Mouse (Mus musculus): ENCODE measurements around the gene Fzd4.

Gene Fzd4

GRCm38 (mm10) chr7:89401136-89401858 is 2.9 kb upstream of the Fzd4 start:
- DNase-seq (ENCODE audit: low spot score), result no peak

- DNase-seq (ENCODE audit: low spot score), result no peak
Observed at GRCm38 (mm10) chr7:89401936-89402335, 2.2 kb upstream of the Fzd4 start.

- DNase-seq (ENCODE audit: low spot score), result peak; percentile 84
Observed at GRCm38 (mm10) chr7:89403053-89403972, 842 bp upstream of the Fzd4 start.

GRCm38 (mm10) chr7:89404734-89405440 is 732 bp downstream of the Fzd4 start:
- DNase-seq (ENCODE audit: low spot score), result peak; percentile 29

GRCm38 (mm10) chr7:89406011-89406410 is 1.9 kb downstream of the Fzd4 start:
- DNase-seq (ENCODE audit: low spot score), result no peak

GRCm38 (mm10) chr7:89407006-89407940 is 3.1 kb downstream of the Fzd4 start:
- no peak for DNase-seq (ENCODE audit: low spot score)

- DNase-seq (ENCODE audit: low spot score), result no peak
Observed at GRCm38 (mm10) chr7:89410294-89410693, 6.1 kb downstream of the Fzd4 start.

GRCm38 (mm10) chr7:89411346-89411745 is 7.2 kb downstream of the Fzd4 start:
- DNase-seq (ENCODE audit: low spot score), result no peak

- no peak for DNase-seq (ENCODE audit: low spot score)
Observed at GRCm38 (mm10) chr7:89412094-89412493, 7.9 kb downstream of the Fzd4 start.

- DNase-seq (ENCODE audit: low spot score), result peak; percentile 89
Observed at GRCm38 (mm10) chr7:89416027-89416426, 11.9 kb downstream of the Fzd4 start.

GRCm38 (mm10) chr7:89417707-89418106 is 13.6 kb downstream of the Fzd4 start:
- no peak for DNase-seq (ENCODE audit: low spot score)

- no peak for DNase-seq (ENCODE audit: low spot score)
Observed at GRCm38 (mm10) chr7:89418127-89418653, 14.0 kb downstream of the Fzd4 start.

- peak; percentile 44 for DNase-seq (ENCODE audit: low spot score)
Observed at GRCm38 (mm10) chr7:89418917-89419679, 14.9 kb downstream of the Fzd4 start.

GRCm38 (mm10) chr7:89421294-89421693 is 17.1 kb downstream of the Fzd4 start:
- DNase-seq (ENCODE audit: low spot score), result no peak

GRCm38 (mm10) chr7:89422650-89423049 is 18.5 kb downstream of the Fzd4 start:
- no peak for DNase-seq (ENCODE audit: low spot score)

- no peak for DNase-seq (ENCODE audit: low spot score)
Observed at GRCm38 (mm10) chr7:89423194-89423593, 19.0 kb downstream of the Fzd4 start.

GRCm38 (mm10) chr7:89423688-89424255 is 19.6 kb downstream of the Fzd4 start:
- no peak for DNase-seq (ENCODE audit: low spot score)

GRCm38 (mm10) chr7:89424659-89425058 is 20.5 kb downstream of the Fzd4 start:
- no peak for DNase-seq (ENCODE audit: low spot score)

- no peak for DNase-seq (ENCODE audit: low spot score)
Observed at GRCm38 (mm10) chr7:89425803-89426725, 21.9 kb downstream of the Fzd4 start.

Measured in MN1 (cell line).